Mouse (Mus musculus): Measurements from ENCODE around the gene Gm13030. TPM values are rescaled to one million over a fixed set of nuclear protein-coding genes. Genes with fewer than 3 reads are reported as not detected.

The Gm13030 gene
- not detected for polyA plus RNA-seq (2014; fragmentation: Illumina TruSeq; extraction: RNeasy Lipid Tissue Mini Kit (QIAGEN cat#74804); ENCODE audit: low replicate concordance)

GRCm38 (mm10) chr4:138873864-138874263 is at the start of gene Gm13030:
TSS of gene Gm13030 (minus strand) at chr4:138873964.

GRCm38 (mm10) chr4:138913797-138914196 is 40.0 kb upstream of the Gm13030 start, which contains the start of gene Otud3:
TSS of gene Otud3 (minus strand) at chr4:138913945.

GRCm38 (mm10) chr4:138877731-138878130 is 4.0 kb upstream of the Gm13030 start, which contains the start of gene Pla2g2e:
TSS of gene Pla2g2e (plus strand) at chr4:138877942.

GRCm38 (mm10) chr4:138863344-138863998 is 10.3 kb downstream of the Gm13030 start, which contains the start of gene Pla2g5:
TSS of gene Pla2g5 (minus strand) at chr4:138863482.

Other genes with a start within 250 kb of the Gm13030 start
- not detected for gene Vwa5b1, start 238.1 kb downstream of the Gm13030 start, polyA plus RNA-seq (2014; fragmentation: Illumina TruSeq; extraction: RNeasy Lipid Tissue Mini Kit (QIAGEN cat#74804); ENCODE audit: low replicate concordance)
- gene Pla2g2c, start 149.2 kb downstream of the Gm13030 start, polyA plus RNA-seq (2014; fragmentation: Illumina TruSeq; extraction: RNeasy Lipid Tissue Mini Kit (QIAGEN cat#74804); ENCODE audit: low replicate concordance), result not detected
- gene Ubxn10, start 136.8 kb downstream of the Gm13030 start, polyA plus RNA-seq (2014; fragmentation: Illumina TruSeq; extraction: RNeasy Lipid Tissue Mini Kit (QIAGEN cat#74804); ENCODE audit: low replicate concordance), result not detected
- 0.33 TPM for gene Pla2g2f, start 116.3 kb downstream of the Gm13030 start, polyA plus RNA-seq (2014; fragmentation: Illumina TruSeq; extraction: RNeasy Lipid Tissue Mini Kit (QIAGEN cat#74804); ENCODE audit: low replicate concordance)
- 8.3 TPM for gene Pla2g2d, start 98.2 kb downstream of the Gm13030 start, polyA plus RNA-seq (2014; fragmentation: Illumina TruSeq; extraction: RNeasy Lipid Tissue Mini Kit (QIAGEN cat#74804); ENCODE audit: low replicate concordance)
- gene Pla2g5, start 10.5 kb downstream of the Gm13030 start, polyA plus RNA-seq (2014; fragmentation: Illumina TruSeq; extraction: RNeasy Lipid Tissue Mini Kit (QIAGEN cat#74804); ENCODE audit: low replicate concordance), result 0.48 TPM
- gene Pla2g2e, start 4.0 kb upstream of the Gm13030 start, polyA plus RNA-seq (2014; fragmentation: Illumina TruSeq; extraction: RNeasy Lipid Tissue Mini Kit (QIAGEN cat#74804); ENCODE audit: low replicate concordance), result not detected
- 2.1 TPM for gene Otud3, start 40.0 kb upstream of the Gm13030 start, polyA plus RNA-seq (2014; fragmentation: Illumina TruSeq; extraction: RNeasy Lipid Tissue Mini Kit (QIAGEN cat#74804); ENCODE audit: low replicate concordance)
- gene Rnf186, start 93.1 kb upstream of the Gm13030 start, polyA plus RNA-seq (2014; fragmentation: Illumina TruSeq; extraction: RNeasy Lipid Tissue Mini Kit (QIAGEN cat#74804); ENCODE audit: low replicate concordance), result 5.7 TPM
- 3.8 TPM for gene Tmco4, start 98.9 kb upstream of the Gm13030 start, polyA plus RNA-seq (2014; fragmentation: Illumina TruSeq; extraction: RNeasy Lipid Tissue Mini Kit (QIAGEN cat#74804); ENCODE audit: low replicate concordance)
- gene Htr6, start 201.6 kb upstream of the Gm13030 start, polyA plus RNA-seq (2014; fragmentation: Illumina TruSeq; extraction: RNeasy Lipid Tissue Mini Kit (QIAGEN cat#74804); ENCODE audit: low replicate concordance), result not detected
- gene Nbl1, start 219.0 kb upstream of the Gm13030 start, polyA plus RNA-seq (2014; fragmentation: Illumina TruSeq; extraction: RNeasy Lipid Tissue Mini Kit (QIAGEN cat#74804); ENCODE audit: low replicate concordance), result 0.56 TPM

Data from small intestine, adult 10 weeks (tissue).